Mouse (Mus musculus) forebrain, embryonic 14.5 days (tissue): ENCODE results near the gene Zfp185. TPM values are rescaled to one million over a fixed set of nuclear protein-coding genes. Genes with fewer than 3 reads are reported as not detected.

Experiments used
- ATAC-seq: fragments of 200-750 bp; cut with Nextera tagmentation; 2 replicates; pipeline ENCODE4 v1.8.0; 2017; ENCODE audit warnings: mild to moderate bottlenecking, moderate library complexity
- DNase-seq: peaks from one replicate; pipeline ENCODE4 v3.0.0-alpha.2; 2015; ENCODE audit warnings: low spot score
- H3K27ac ChIP-seq: fragments of 300-500 bp; sonication (generic); 2 replicates; pipeline ENCODE4 v1.5.1; 2014; ENCODE audit warnings: low read depth, mild to moderate bottlenecking, control low read depth, low read length, moderate library complexity
- H3K27me3 ChIP-seq: fragments of 300-500 bp; sonication (generic); replicated peaks from 2 replicates; pipeline ENCODE4 v1.6.1; 2014; ENCODE audit warnings: low read length, control low read depth, mixed read lengths; ENCODE audit not compliant: control insufficient read depth, insufficient read depth
- H3K36me3 ChIP-seq: fragments of 300-500 bp; sonication (generic); 2 replicates; pipeline ENCODE4 v1.6.1; 2014; ENCODE audit warnings: low read length, control low read depth; ENCODE audit not compliant: control insufficient read depth, insufficient read depth
- H3K4me1 ChIP-seq: fragments of 300-500 bp; sonication (generic); 2 replicates; pipeline ENCODE4 v1.6.1; 2014; ENCODE audit warnings: antibody characterized with exemption, low read length, control low read depth; ENCODE audit not compliant: control insufficient read depth, insufficient read depth
- H3K4me2 ChIP-seq: fragments of 300-500 bp; sonication (generic); 2 replicates; pipeline ENCODE4 v1.6.1; 2014; ENCODE audit warnings: mild to moderate bottlenecking, control low read depth, low read length
- H3K4me3 ChIP-seq: fragments of 300-500 bp; sonication (generic); 2 replicates; pipeline ENCODE4 v1.5.1; 2014; ENCODE audit warnings: low read depth, low read length, control low read depth
- H3K9ac ChIP-seq: fragments of 300-500 bp; sonication (generic); 2 replicates; pipeline ENCODE4 v1.6.1; 2014; ENCODE audit warnings: mild to moderate bottlenecking, low read length, control low read depth, moderate library complexity
- H3K9me3 ChIP-seq: fragments of 300-500 bp; sonication (generic); replicated peaks from 2 replicates; pipeline ENCODE4 v1.6.1; 2016; ENCODE audit warnings: low read length, control low read depth, mixed read lengths; ENCODE audit not compliant: control insufficient read depth
- WGBS: fragments of 180-500 bp; shearing (Covaris S2); extraction: QIAGEN DNeasy Blood & Tissue Kit; methylation state at CpG from one replicate; pipeline ENCODE4 v1.1.7; 2014; 5-methylcytosine and 5-hydroxymethylcytosine counted together
- polyA plus RNA-seq: library from polyadenylated mRNA; unstranded; fragments of >200 nt; fragmentation: Nextera tagmentation; extraction: Ambion mirVana; gene quantifications from 2 replicates; pipeline ENCODE4 v1.2.1, GENCODE M21; 2014

Gene Zfp185
- polyA plus RNA-seq, 1 experiment from 2014 or later = 0.76 TPM

DNA sequence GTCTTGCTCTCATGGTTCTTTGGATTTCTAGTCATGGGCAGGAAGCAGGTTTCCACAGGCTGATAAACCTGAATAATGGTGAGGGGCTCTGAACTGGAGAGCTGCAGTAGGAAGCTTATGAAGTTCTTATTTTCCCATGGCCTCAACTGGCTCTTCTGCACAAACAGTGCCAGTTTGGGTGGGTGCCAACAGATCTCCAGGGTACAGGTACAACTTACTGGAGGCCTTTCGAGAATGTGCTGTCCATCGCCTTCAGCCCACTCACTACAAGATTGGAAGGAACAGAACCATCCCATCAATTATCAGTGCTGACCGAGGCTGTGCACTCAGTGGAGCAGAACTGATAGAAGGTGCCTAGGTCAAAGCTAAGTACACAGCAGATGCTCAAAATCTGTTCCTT is 1.3 kb downstream of the Zfp185 start:
- no peak overlapping the region for H3K4me2 ChIP-seq
- whole genome bisulfite sequencing = 89% methylated on average over 3 of the region's 3 CpGs
- no peaks in the 10 kb centered on the region for H3K9me3 ChIP-seq
- no peak for ATAC-seq
- no peak overlapping the region for H3K9ac ChIP-seq
- H3K27me3 ChIP-seq = no peaks in the 10 kb centered on the region
- DNase-seq = no peak
- H3K36me3 ChIP-seq = no peaks in the 10 kb centered on the region
- H3K27ac ChIP-seq = no peak overlapping the region
- H3K4me3 ChIP-seq = no peak overlapping the region
- H3K4me1 ChIP-seq = no peaks in the 10 kb centered on the region

DNA sequence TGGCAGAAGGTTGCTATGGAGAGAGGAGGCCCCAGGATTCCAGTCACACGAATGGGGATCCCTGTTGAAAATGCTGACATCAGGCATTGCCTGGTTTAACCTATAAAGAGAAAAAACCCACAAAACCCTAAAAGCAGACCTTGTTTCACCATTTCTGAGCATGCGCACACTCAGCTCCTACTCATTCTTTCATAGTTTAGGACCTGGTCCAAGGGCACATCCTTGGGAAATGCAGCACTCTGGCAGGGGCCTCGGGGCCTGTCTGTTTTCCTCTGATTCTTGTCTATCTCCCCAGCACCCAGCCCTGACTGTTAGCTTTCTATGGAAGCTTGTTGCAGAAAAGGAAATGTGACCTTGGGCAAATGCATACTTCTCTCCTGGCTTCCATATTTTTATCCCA is 3.4 kb downstream of the Zfp185 start:
- no peaks in the 10 kb centered on the region for H3K9me3 ChIP-seq
- DNase-seq (no peak), ATAC-seq (no peak)
- no peak overlapping the region for H3K4me3 ChIP-seq
- no peak overlapping the region for H3K4me2 ChIP-seq
- H3K9ac ChIP-seq = no peak overlapping the region
- 67% methylated on average over 3 of the region's 3 CpGs for WGBS
- no peaks in the 10 kb centered on the region for H3K36me3 ChIP-seq
- no peaks in the 10 kb centered on the region for H3K27me3 ChIP-seq
- no peaks in the 10 kb centered on the region for H3K4me1 ChIP-seq
- no peak overlapping the region for H3K27ac ChIP-seq

DNA sequence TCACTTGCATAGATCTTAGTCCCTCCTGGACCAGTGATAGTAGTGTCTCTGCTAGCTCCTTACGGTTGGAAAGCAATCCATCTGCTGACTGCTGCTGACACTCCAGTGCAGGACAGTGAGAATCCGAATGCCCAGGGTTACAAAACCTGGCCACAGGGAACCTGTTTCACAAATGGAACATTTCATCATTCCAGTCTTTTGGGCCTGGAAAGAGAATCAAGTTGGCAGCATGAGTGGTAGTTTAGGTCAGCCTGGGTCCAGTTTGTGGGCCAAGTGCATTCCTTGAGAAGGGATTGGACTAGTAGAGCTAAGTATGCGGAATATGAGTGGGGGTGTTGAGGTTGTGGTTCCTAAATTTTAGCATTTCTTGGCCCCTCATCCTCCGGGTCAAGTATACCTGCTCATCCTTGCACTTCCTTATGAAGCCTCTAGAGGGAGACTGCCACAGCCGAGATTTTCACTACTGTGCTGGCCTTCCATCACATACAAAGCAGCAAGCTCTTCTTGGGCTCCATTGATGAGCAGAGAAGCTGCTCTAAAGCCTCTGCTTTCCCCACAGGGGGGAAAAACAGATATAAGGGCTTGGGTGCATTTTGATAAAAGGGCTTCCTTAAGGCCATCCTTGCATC is 5.3 kb downstream of the Zfp185 start:
- WGBS = 64% methylated on average over 5 of the region's 5 CpGs
- no peak for ATAC-seq
- no peaks in the 10 kb centered on the region for H3K36me3 ChIP-seq
- H3K9ac ChIP-seq = no peak overlapping the region
- no peak overlapping the region for H3K27ac ChIP-seq
- no peak overlapping the region for H3K4me3 ChIP-seq
- H3K4me1 ChIP-seq = no peaks in the 10 kb centered on the region
- H3K4me2 ChIP-seq = no peak overlapping the region
- H3K9me3 ChIP-seq = no peaks in the 10 kb centered on the region
- no peaks in the 10 kb centered on the region for H3K27me3 ChIP-seq
- no peak for DNase-seq

DNA sequence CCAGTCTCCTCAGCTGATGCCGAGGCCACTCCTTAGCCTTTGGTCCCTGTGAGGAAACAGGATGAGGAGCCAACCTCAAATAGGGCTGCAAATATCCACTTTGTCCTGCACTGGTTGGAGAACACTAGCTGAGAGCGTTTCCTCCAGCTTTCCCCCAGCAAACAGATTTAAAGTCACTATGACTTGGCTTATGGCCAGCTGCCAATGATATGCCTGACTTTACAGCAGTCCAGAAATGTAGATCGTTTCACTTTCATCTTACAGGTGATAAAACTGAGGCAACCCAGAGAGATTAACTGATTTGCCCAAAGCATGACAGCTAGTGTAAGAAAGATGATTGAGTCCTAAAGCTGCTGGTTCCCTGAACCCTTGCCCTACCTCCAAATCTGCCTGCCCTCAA is 8.4 kb downstream of the Zfp185 start:
- Histone ChIP-seq H3K4me1 (no peaks in the 10 kb centered on the region), H3K9ac (no peak overlapping the region), H3K27me3 (no peaks in the 10 kb centered on the region), H3K4me3 (no peak overlapping the region), H3K4me2 (no peak overlapping the region), H3K9me3 (no peaks in the 10 kb centered on the region), H3K27ac (no peak overlapping the region), H3K36me3 (no peaks in the 10 kb centered on the region)
- WGBS = 78% methylated on average over 3 of the region's 3 CpGs
- ATAC-seq (no peak), DNase-seq (no peak)

DNA sequence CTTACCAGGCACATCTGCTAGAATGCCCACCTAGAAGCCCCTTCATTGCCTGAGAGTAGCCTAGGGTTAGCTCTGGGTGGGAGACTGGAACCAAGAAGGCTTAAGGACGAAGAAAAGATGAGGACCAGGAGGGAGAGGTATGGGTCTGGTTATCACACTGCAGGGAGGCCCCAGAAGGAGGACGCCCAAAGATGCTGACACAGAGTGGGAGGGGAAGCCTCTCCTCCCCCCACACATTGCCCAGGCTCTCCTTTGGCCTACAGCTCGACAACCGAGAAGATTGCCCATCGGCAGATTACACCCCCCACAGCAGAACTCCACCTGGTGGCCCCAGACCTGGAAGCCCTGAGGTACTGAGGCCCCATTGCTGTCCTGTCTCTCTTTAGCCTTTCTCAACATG is 16.0 kb downstream of the Zfp185 start:
- no peak overlapping the region for H3K9ac ChIP-seq
- no peak overlapping the region for H3K4me2 ChIP-seq
- ATAC-seq = no peak
- H3K4me3 ChIP-seq = no peak overlapping the region
- no peaks in the 10 kb centered on the region for H3K4me1 ChIP-seq
- no peaks in the 10 kb centered on the region for H3K9me3 ChIP-seq
- DNase-seq = no peak
- no peaks in the 10 kb centered on the region for H3K36me3 ChIP-seq
- H3K27me3 ChIP-seq = no peaks in the 10 kb centered on the region
- 77% methylated on average over 5 of the region's 5 CpGs for WGBS
- no peak overlapping the region for H3K27ac ChIP-seq

DNA sequence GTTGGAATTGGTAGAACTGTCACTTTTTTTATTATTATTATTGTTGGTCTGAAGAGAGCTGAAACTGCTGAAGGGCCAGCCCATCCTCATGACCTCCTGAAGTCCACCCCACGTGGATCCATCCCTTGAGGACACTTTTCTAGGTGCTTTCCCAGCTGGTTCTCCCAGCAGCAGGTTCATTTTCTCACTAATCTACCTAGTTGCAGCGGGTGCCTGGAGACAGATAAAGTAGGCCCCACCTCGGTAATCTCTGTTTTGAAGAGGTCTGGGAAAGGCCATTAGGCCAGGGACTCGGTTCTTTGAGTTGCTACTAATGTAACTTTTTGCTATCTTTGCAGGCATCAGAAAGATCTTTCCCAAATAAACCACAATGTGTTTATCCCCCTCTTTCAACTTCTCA is 18.5 kb downstream of the Zfp185 start:
- Histone ChIP-seq H3K9ac (no peak overlapping the region), H3K4me2 (no peak overlapping the region), H3K27me3 (no peaks in the 10 kb centered on the region), H3K27ac (no peak overlapping the region), H3K4me3 (no peak overlapping the region), H3K36me3 (no peaks in the 10 kb centered on the region), H3K9me3 (no peaks in the 10 kb centered on the region), H3K4me1 (no peaks in the 10 kb centered on the region)
- DNase-seq (no peak), ATAC-seq (no peak)
- 74% methylated on average over 4 of the region's 4 CpGs for WGBS

DNA sequence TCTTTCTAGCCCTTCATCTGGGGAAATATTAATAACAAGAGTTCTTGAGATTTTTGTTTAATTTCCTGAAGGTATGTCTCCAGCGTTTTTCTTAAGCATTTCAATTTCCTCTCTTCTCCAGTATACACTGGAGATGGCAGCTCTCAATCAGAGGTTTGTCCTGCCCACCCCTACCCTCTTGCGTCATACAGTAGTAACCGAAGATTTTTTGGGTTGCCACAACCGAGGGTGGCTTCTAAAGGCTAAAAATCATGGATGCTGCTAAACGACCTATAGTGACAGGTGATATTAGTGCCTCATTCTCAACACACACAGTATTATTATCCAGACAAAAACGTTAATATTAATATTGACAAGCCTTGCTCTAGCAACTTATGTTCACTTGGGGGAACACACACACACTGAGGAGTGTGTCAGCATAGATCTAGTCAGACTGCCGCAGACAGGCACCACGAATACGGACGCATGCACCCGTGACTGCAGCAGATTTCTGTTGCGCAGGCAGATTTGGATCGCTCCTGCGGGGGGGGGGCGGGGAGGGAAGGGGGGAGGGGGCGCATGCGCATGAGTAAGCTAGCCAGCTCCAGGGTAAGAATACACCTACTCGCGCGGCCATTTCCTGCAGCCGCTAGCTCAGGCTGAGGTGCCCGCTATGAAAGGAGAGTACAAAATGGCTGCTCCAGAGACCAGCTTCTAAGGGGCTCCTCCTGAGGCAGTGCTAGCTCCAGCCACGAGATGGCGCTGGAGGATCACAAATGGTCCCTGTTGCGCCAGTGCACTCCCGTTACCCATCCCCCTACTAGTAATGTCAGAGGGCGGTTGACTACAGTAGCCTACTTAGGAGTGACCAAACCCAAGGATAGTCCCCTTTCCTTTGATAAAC is 20.7 kb downstream of the Zfp185 start:
- Histone ChIP-seq H3K27me3 (no peaks in the 10 kb centered on the region), H3K4me1 (no peaks in the 10 kb centered on the region), H3K36me3 (no peaks in the 10 kb centered on the region), H3K9ac (peak overlapping the region; percentile 49), H3K9me3 (no peaks in the 10 kb centered on the region), H3K27ac (peak overlapping the region; percentile 65), H3K4me3 (peak overlapping the region; percentile 28), H3K4me2 (peak overlapping the region; percentile 47)
- 26% methylated on average over 23 of the region's 27 CpGs for WGBS
- peak; percentile 96 for DNase-seq
- peak; percentile 100 for ATAC-seq

DNA sequence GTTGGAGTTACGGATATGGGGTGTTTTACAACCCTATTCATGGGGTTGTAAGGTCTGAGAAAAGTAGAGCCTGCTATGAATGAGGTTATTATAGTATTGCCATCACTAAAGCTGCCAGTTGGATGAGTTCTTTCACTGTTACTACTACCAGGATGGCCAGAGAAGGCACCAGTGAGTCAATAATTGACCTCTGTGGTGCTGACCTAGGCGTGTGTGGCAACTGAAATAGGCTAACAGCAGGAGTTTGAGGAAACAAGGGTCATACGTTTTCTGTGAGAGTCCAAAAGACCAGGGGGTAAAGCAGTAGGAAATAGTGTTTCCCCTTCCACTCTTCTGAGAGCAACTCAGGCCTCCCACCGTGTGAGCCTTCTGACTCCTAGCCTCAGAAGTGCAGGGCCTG is 25.7 kb downstream of the Zfp185 start:
- H3K27me3 ChIP-seq = no peaks in the 10 kb centered on the region
- H3K36me3 ChIP-seq = no peaks in the 10 kb centered on the region
- ATAC-seq = no peak
- H3K9me3 ChIP-seq = no peaks in the 10 kb centered on the region
- no peak overlapping the region for H3K9ac ChIP-seq
- no peak overlapping the region for H3K4me2 ChIP-seq
- no peak overlapping the region for H3K4me3 ChIP-seq
- H3K27ac ChIP-seq = no peak overlapping the region
- 69% methylated on average over 4 of the region's 4 CpGs for WGBS
- DNase-seq = no peak
- no peaks in the 10 kb centered on the region for H3K4me1 ChIP-seq

DNA sequence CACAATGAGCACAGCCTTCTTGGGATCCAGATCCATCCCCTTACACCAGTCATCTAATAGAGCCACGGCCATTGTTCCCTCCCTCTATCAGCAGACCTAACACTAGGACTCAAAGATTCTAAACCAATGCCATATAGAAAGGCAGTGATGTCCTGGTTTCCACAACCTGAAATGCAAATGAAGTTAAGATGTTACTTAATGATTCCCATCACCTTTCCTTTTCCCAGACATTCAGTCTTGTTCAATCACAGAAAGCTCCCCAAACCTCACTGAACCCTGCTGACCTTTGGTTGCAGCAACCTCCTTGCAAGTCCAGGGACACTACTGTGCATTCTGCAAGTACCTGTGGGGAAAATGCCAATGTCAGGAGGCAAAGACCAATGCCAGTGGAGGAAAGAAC is 49.9 kb downstream of the Zfp185 start, which contains the start of gene Pnma5:
TSS of gene Pnma5 (minus strand) at position 101 of the 400 bp plus-strand sequence.
- ATAC-seq = no peak
- Histone ChIP-seq H3K36me3 (no peaks in the 10 kb centered on the region), H3K9me3 (no peaks in the 10 kb centered on the region), H3K27ac (no peak within 1 kb of the TSS), H3K4me3 (no peak within 1 kb of the TSS), H3K4me1 (no peaks in the 10 kb centered on the region), H3K4me2 (no peak within 1 kb of the TSS), H3K27me3 (no peaks in the 10 kb centered on the region), H3K9ac (no peak within 1 kb of the TSS)
- DNase-seq = no peak
- 81% methylated on average over 1 of the region's 1 CpGs for WGBS
